Mouse (Mus musculus): ENCODE measurements around the gene Tmem33.

Gene Tmem33

GRCm38 (mm10) chr5:67324032-67324431 lies 63.7 kb downstream of the Tmem33 start:
- no peak for DNase-seq

GRCm38 (mm10) chr5:67340811-67341210 lies 80.4 kb downstream of the Tmem33 start:
- no peak for DNase-seq

Data from liver (tissue).